Mouse (Mus musculus): ENCODE measurements around the gene Atp1a3. TPM values are rescaled to one million over a fixed set of nuclear protein-coding genes. Genes with fewer than 3 reads are reported as not detected.

Atp1a3 gene
- total RNA-seq, 1 experiment: 21.2 TPM

DNA sequence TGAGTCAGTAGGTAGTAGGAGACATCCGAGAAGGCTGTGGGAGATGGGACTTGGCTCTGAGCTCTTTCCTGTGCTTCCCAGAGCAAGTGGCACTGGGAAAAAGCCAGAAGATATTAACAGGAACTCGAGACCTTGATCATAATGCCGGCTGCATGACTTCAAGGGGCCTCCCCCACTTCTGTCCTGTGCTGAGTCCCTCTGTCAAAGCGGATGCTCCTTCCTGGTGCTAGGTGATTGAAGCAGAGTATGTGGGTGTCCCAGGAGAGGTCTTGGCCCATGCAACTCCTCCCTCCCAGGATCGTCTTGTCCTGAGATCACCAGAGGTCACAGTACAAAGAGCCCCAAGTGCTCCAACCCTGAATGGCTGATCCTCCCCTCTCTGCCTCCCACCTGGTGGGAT, 31.9 kb downstream of the Atp1a3 start:
- in situ Hi-C loops (cut with MboI; ENCODE audit: low sequenced_read_pairs in 2 of 2, unreplicated experiment in 2 of 2): loop anchor here in 1 of 2 experiments (25.0 kb wide), 1 partner anchor 362 kb away; the partner anchor contains the start of gene Phldb3
- Histone ChIP-seq H3K4me3 (ENCODE audit: insufficient read depth in 1 of 2, low read depth in 1 of 2, low read length in 2 of 2, poor library complexity in 1 of 2, severe bottlenecking in 1 of 2) (no peak overlapping the region), H3K36me3 (ENCODE audit: control insufficient read depth, insufficient read depth, low read length, poor library complexity, severe bottlenecking) (peaks cover 11% of the 10 kb centered on the region; the same call in 1 of the 2 replicates), H3K9ac (ENCODE audit: insufficient read depth, low read depth, low read length, poor library complexity, severe bottlenecking) (no peak overlapping the region), H3K9me3 (ENCODE audit: control insufficient read depth, insufficient read depth, low read depth, low read length) (no peaks in the 10 kb centered on the region), H3K27ac (ENCODE audit: insufficient read depth, low read depth, low read length, poor library complexity, severe bottlenecking) (no peak overlapping the region), H3K4me1 (ENCODE audit: control insufficient read depth in 2 of 2, insufficient read depth in 2 of 2, low read length in 2 of 2, poor library complexity in 1 of 2) (peaks cover 0 to 6% of the 10 kb centered on the region in 2 experiments; a peak in 1 of 4 replicates)
- TF ChIP-seq HCFC1 (IDR thresholded peaks at IDR 0.05; ENCODE audit: borderline replicate concordance, insufficient read depth, low read length) (no peak), ZC3H11A (IDR thresholded peaks at IDR 0.05; ENCODE audit: borderline replicate concordance, low read depth, low read length) (no peak), MAFK (IDR thresholded peaks at IDR 0.05; ENCODE audit: insufficient read depth, low read depth, low read length) (no peak), CHD2 (IDR thresholded peaks at IDR 0.05; ENCODE audit: low read depth, low read length) (no peak), ZNF384 (IDR thresholded peaks at IDR 0.05; ENCODE audit: low read depth, low read length) (no peak)
- DNase-seq (ENCODE audit: low read depth, low spot score): no peak

DNA sequence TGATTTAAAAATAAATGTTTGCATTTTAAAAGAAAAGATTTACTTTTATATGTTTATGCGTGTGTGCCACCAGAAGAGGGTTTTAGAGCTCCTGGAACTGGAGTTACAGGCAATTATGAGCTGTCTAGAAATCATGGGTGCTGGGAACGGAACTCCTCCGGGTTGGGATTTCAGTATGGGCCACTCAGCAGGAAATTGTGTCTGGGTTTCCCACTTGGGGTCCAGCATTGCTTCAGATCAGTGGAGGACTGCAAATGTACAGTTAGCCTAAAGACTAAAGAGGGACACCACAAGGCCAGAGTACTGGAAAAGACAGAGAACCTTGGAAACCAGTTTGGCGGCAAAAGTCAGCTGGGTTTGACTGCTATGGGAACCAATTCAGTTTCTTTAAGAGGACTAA, 32.5 kb downstream of the Atp1a3 start:
- Histone ChIP-seq H3K9me3 (ENCODE audit: control insufficient read depth, insufficient read depth, low read depth, low read length) (no peaks in the 10 kb centered on the region), H3K4me1 (ENCODE audit: control insufficient read depth in 2 of 2, insufficient read depth in 2 of 2, low read length in 2 of 2, poor library complexity in 1 of 2) (peaks cover 0 to 6% of the 10 kb centered on the region in 2 experiments; a peak in 1 of 4 replicates), H3K9ac (ENCODE audit: insufficient read depth, low read depth, low read length, poor library complexity, severe bottlenecking) (no peak overlapping the region), H3K27ac (ENCODE audit: insufficient read depth, low read depth, low read length, poor library complexity, severe bottlenecking) (no peak overlapping the region), H3K36me3 (ENCODE audit: control insufficient read depth, insufficient read depth, low read length, poor library complexity, severe bottlenecking) (peaks cover 9% of the 10 kb centered on the region; the same call in 1 of the 2 replicates), H3K4me3 (ENCODE audit: insufficient read depth in 1 of 2, low read depth in 1 of 2, low read length in 2 of 2, poor library complexity in 1 of 2, severe bottlenecking in 1 of 2) (no peak overlapping the region)
- TF ChIP-seq MAFK (IDR thresholded peaks at IDR 0.05; ENCODE audit: insufficient read depth, low read depth, low read length): no peak
- no peak for TF ChIP-seq ZC3H11A (IDR thresholded peaks at IDR 0.05; ENCODE audit: borderline replicate concordance, low read depth, low read length)
- TF ChIP-seq HCFC1 (IDR thresholded peaks at IDR 0.05; ENCODE audit: borderline replicate concordance, insufficient read depth, low read length): no peak
- TF ChIP-seq CHD2 (IDR thresholded peaks at IDR 0.05; ENCODE audit: low read depth, low read length): no peak
- no peak for TF ChIP-seq ZNF384 (IDR thresholded peaks at IDR 0.05; ENCODE audit: low read depth, low read length)
- in situ Hi-C loops (cut with MboI; ENCODE audit: low sequenced_read_pairs in 2 of 2, unreplicated experiment in 2 of 2): loop anchor here in 1 of 2 experiments (25.0 kb wide), 1 partner anchor 361 kb away; the partner anchor contains the start of gene Phldb3
- DNase-seq (ENCODE audit: low read depth, low spot score): no peak

DNA sequence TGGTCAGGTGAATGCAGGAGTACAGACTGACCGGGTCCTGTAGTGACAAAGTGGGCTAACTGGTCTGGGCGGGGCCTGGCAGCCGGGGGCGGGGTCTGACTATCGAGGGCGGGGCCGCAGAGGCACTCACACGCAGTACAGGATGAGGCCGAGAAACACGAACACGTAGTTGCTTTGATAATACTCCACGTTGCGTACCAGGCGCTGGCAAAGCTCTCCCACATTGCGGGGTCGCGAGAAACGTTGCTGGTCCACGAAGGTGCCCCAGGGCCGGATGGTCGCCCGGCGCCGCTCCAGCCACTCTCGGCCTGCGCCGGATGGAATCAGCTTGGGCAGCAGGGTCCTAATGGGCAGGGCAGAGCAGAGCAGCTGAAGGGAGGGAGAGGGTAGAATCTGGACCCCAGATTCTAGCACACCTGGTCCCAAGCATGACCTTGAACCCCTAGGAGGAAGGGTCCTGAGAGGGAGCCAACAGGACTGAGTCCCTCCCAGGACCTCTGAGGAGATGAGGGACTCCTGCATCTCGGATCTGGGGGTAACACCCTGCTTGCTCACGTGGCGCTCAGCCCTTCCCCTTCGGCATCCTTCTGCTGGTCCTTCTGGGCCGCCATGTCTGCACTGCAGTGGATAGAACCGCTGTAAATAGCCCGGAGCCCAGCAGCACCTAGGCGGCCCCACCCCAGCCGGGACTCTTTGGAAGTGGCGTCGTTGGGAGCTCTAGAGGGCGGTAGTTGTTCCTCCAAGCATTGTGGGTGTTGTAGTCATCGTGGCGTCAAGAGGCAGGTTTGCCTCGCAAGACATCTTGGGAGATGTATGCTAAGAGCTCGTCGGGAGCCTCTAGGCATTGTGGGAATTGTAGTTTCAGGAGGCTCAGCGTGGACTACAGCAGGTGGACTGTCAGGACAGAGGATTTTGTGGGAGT, 33.5 kb downstream of the Atp1a3 start, which contains the start of gene Rabac1:
Gene Rabac1 (minus strand): TSS at position 783 of the 922 bp plus-strand sequence.
- DNase-seq (ENCODE audit: low read depth, low spot score): peak; percentile 92
- no peak for TF ChIP-seq ZNF384 (IDR thresholded peaks at IDR 0.05; ENCODE audit: low read depth, low read length)
- TF ChIP-seq HCFC1 (IDR thresholded peaks at IDR 0.05; ENCODE audit: borderline replicate concordance, insufficient read depth, low read length): peak; percentile 99
- Histone ChIP-seq H3K4me3 (ENCODE audit: insufficient read depth in 1 of 2, low read depth in 1 of 2, low read length in 2 of 2, poor library complexity in 1 of 2, severe bottlenecking in 1 of 2) (peak within 1 kb of the TSS; percentile 83 to 90), H3K9me3 (ENCODE audit: control insufficient read depth, insufficient read depth, low read depth, low read length) (no peaks in the 10 kb centered on the region), H3K4me1 (ENCODE audit: control insufficient read depth in 2 of 2, insufficient read depth in 2 of 2, low read length in 2 of 2, poor library complexity in 1 of 2) (peaks cover 0 to 6% of the 10 kb centered on the region in 2 experiments; a peak in 1 of 4 replicates), H3K9ac (ENCODE audit: insufficient read depth, low read depth, low read length, poor library complexity, severe bottlenecking) (peak within 1 kb of the TSS; percentile 83), H3K27ac (ENCODE audit: insufficient read depth, low read depth, low read length, poor library complexity, severe bottlenecking) (peak within 1 kb of the TSS; percentile 44; the same call in 1 of the 2 replicates), H3K36me3 (ENCODE audit: control insufficient read depth, insufficient read depth, low read length, poor library complexity, severe bottlenecking) (peaks cover 5% of the 10 kb centered on the region; the same call in 1 of the 2 replicates)
- in situ Hi-C loops (cut with MboI; ENCODE audit: low sequenced_read_pairs in 2 of 2, unreplicated experiment in 2 of 2): loop anchor here in 1 of 2 experiments (25.0 kb wide), 1 partner anchor 360 kb away; the partner anchor contains the start of gene Phldb3

GRCm38 (mm10) chr7:24971261-24971971, 34.3 kb downstream of the Atp1a3 start:
- Histone ChIP-seq H3K9ac (ENCODE audit: insufficient read depth, low read depth, low read length, poor library complexity, severe bottlenecking) (peak overlapping the region; percentile 41; the same call in 1 of the 2 replicates), H3K4me3 (ENCODE audit: insufficient read depth in 1 of 2, low read depth in 1 of 2, low read length in 2 of 2, poor library complexity in 1 of 2, severe bottlenecking in 1 of 2) (peak overlapping the region; percentile 83 to 90), H3K4me1 (ENCODE audit: control insufficient read depth in 2 of 2, insufficient read depth in 2 of 2, low read length in 2 of 2, poor library complexity in 1 of 2) (peaks cover 0 to 6% of the 10 kb centered on the region in 2 experiments; a peak in 1 of 4 replicates), H3K36me3 (ENCODE audit: control insufficient read depth, insufficient read depth, low read length, poor library complexity, severe bottlenecking) (peaks cover 5% of the 10 kb centered on the region; the same call in 1 of the 2 replicates), H3K9me3 (ENCODE audit: control insufficient read depth, insufficient read depth, low read depth, low read length) (no peaks in the 10 kb centered on the region), H3K27ac (ENCODE audit: insufficient read depth, low read depth, low read length, poor library complexity, severe bottlenecking) (peak overlapping the region; percentile 44; the same call in 1 of the 2 replicates)
- DNase-seq (ENCODE audit: low read depth, low spot score): peak; percentile 37
- in situ Hi-C loops (cut with MboI; ENCODE audit: low sequenced_read_pairs in 2 of 2, unreplicated experiment in 2 of 2): loop anchor here in 1 of 2 experiments (25.0 kb wide), 1 partner anchor 359 kb away; the partner anchor contains the start of gene Phldb3
- TF ChIP-seq ZC3H11A (IDR thresholded peaks at IDR 0.05; ENCODE audit: borderline replicate concordance, low read depth, low read length) (0 out of 2 replicates have a peak, but pooled peaks have one; percentile 3), ZNF384 (IDR thresholded peaks at IDR 0.05; ENCODE audit: low read depth, low read length) (no peak), CHD2 (IDR thresholded peaks at IDR 0.05; ENCODE audit: low read depth, low read length) (no peak), HCFC1 (IDR thresholded peaks at IDR 0.05; ENCODE audit: borderline replicate concordance, insufficient read depth, low read length) (no peak; the same call in 1 of the 2 replicates)

All from ES-E14 (cell line).